Mouse (Mus musculus): ENCODE measurements at regions not wholly inside any gene's neighbourhood (a gene's known extent, or its start where the extent isn't known, plus 50 kb on each side); places are given as distances from the start of the nearest gene placed in this dataset.
A peak's percentile ranks its signal among the peaks of the same experiment; 100 is the strongest.
"Not testable (repeated sequence)": the region's sequence is repeated elsewhere in the genome, so short reads cannot be mapped to it uniquely, and the experiment has no call there.

DNA sequence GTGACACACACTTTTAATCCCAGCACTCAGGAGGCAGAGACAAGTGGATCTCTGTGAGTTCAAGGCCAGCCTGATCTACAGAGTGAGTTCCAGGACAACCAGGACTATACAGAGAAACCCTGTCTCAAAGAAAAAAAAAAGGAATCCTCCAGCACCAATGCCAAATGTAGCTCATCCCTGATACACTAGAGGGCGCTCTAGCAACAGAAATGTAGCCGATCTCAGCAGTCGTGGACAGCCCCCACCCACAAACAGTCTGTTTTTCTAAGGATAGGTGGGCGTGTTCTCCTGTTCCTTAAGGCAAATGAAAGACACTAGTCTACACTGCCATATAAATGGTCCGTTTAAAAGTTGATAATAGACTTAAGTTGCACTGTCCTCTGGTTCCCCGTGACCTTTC is 2447.9 kb upstream of the Gm8797 start:
- WGBS: 34% methylated on average over 6 of the region's 6 CpGs
- H3K27ac ChIP-seq; H3K9ac ChIP-seq (replicated peaks); H3K4me1 ChIP-seq (replicated peaks); H3K4me2 ChIP-seq (replicated peaks); H3K27me3 ChIP-seq; H3K4me3 ChIP-seq (replicated peaks); ATAC-seq; H3K36me3 ChIP-seq: not testable (repeated sequence)
- peaks cover 25% of the 10 kb centered on the region for H3K9me3 ChIP-seq

DNA sequence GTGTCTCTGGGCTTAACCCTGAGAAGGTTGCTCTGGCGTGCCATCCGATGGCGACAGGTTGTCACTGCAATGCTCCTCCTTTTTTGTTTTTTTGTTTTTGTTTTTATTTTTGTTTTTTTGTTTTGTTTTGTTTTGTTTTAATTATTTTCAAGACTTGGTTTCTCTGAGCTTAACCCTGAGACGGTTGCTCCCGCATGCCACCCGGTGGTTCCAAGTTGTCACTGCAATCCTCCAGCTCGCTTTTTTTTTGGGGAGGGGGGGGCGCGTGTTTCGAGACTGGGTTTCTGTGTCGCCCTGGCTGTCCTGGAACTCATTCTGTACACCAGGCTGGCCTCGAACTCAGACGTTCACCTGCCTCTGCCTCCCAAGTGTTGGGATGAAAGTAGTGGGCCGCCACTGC is 2442.1 kb upstream of the Gm8797 start:
- H3K27ac ChIP-seq: no peak overlapping the region
- H3K4me2 ChIP-seq (replicated peaks): peak overlapping the region; percentile 26
- no peak overlapping the region; the same call in 1 of the 2 replicates for H3K4me3 ChIP-seq (replicated peaks)
- no peak for ATAC-seq
- no peak overlapping the region for H3K9ac ChIP-seq (replicated peaks)
- no peaks in the 10 kb centered on the region for H3K27me3 ChIP-seq
- H3K4me1 ChIP-seq (replicated peaks): no peaks in the 10 kb centered on the region
- WGBS: 67% methylated on average over 14 of the region's 14 CpGs
- no peaks in the 10 kb centered on the region for H3K36me3 ChIP-seq
- H3K9me3 ChIP-seq: peaks cover 13% of the 10 kb centered on the region; the same call in 1 of the 2 replicates

DNA sequence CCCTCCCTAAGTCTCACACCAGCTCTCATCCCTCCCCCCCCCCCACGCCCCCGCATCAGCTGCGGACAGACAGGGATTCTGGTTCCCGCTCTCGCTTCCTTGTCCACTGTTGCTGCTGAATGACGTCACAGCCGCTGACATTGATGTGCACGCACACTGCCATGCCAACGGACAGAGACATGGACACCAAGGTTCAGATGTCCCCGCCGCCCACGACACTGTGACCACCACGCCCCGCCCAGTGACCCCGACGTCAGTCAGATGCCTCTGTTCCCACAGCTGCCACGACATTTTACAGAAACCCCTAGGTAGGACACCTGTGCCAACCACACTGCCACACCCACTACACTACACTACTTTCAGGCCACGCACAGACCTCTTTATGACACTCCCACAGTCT is 2441.6 kb upstream of the Gm8797 start:
- ATAC-seq: peak; percentile 14; the same call in 1 of the 2 replicates
- Histone ChIP-seq H3K4me1 (replicated peaks) (no peaks in the 10 kb centered on the region), H3K9me3 (peaks cover 13% of the 10 kb centered on the region; the same call in 1 of the 2 replicates), H3K27ac (no peak overlapping the region), H3K36me3 (no peaks in the 10 kb centered on the region), H3K9ac (replicated peaks) (no peak overlapping the region), H3K27me3 (no peaks in the 10 kb centered on the region), H3K4me2 (replicated peaks) (peak overlapping the region; percentile 26), H3K4me3 (replicated peaks) (no peak overlapping the region)
- WGBS: 72% methylated on average over 18 of the region's 18 CpGs

GRCm38 (mm10) chr3:3310811-3311210 is 2439.8 kb upstream of the Gm8797 start:
- H3K4me2 ChIP-seq (replicated peaks): no peak overlapping the region
- H3K27ac ChIP-seq: no peak overlapping the region
- no peaks in the 10 kb centered on the region for H3K36me3 ChIP-seq
- H3K9ac ChIP-seq (replicated peaks): no peak overlapping the region
- H3K4me1 ChIP-seq (replicated peaks): no peaks in the 10 kb centered on the region
- 52% methylated on average over 1 of the region's 1 CpGs for WGBS
- H3K4me3 ChIP-seq (replicated peaks): no peak overlapping the region
- no peaks in the 10 kb centered on the region for H3K27me3 ChIP-seq
- peaks cover 11% of the 10 kb centered on the region; the same call in 1 of the 2 replicates for H3K9me3 ChIP-seq
- no peak for ATAC-seq

GRCm38 (mm10) chr3:3349634-3350033 is 2401.0 kb upstream of the Gm8797 start:
- WGBS: 51% methylated on average over 5 of the region's 5 CpGs
- no peaks in the 10 kb centered on the region for H3K27me3 ChIP-seq
- no peaks in the 10 kb centered on the region for H3K4me1 ChIP-seq (replicated peaks)
- H3K27ac ChIP-seq: no peak overlapping the region
- no peaks in the 10 kb centered on the region for H3K36me3 ChIP-seq
- ATAC-seq: no peak
- H3K4me2 ChIP-seq (replicated peaks): no peak overlapping the region
- no peak overlapping the region for H3K4me3 ChIP-seq (replicated peaks)
- no peaks in the 10 kb centered on the region; the same call in 1 of the 2 replicates for H3K9me3 ChIP-seq
- H3K9ac ChIP-seq (replicated peaks): no peak overlapping the region

DNA sequence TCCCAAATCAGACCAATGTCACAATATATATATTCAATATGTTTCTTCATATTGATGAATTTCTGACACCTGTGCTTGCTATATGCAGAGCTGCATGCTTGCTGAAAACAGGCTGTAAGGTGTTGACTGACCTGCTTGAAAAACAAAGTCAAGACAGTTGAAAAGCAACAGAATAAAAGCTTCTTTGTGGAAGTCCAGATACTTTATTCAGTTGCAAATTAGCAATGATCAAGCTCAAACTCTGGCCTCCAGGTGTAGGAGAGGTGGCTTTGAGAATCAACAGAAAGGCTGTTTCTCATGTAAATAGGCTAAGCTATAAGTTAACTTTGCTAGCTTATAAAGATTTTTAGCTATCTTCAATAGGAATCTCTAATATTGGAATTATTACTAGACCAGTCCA is 2379.7 kb upstream of the Gm8797 start:
- H3K4me3 ChIP-seq (replicated peaks); H3K9ac ChIP-seq (replicated peaks); ATAC-seq; H3K36me3 ChIP-seq; H3K4me1 ChIP-seq (replicated peaks); H3K27me3 ChIP-seq; H3K4me2 ChIP-seq (replicated peaks); H3K9me3 ChIP-seq; H3K27ac ChIP-seq: not testable (repeated sequence)

GRCm38 (mm10) chr3:3388056-3388770 is 2362.4 kb upstream of the Gm8797 start:
- no peak overlapping the region for H3K4me2 ChIP-seq (replicated peaks)
- no peak overlapping the region for H3K4me3 ChIP-seq (replicated peaks)
- H3K9ac ChIP-seq (replicated peaks): no peak overlapping the region
- peaks cover 8% of the 10 kb centered on the region for H3K27me3 ChIP-seq
- H3K27ac ChIP-seq: no peak overlapping the region
- 15% methylated on average over 3 of the region's 3 CpGs for WGBS
- peak; percentile 98 for ATAC-seq
- H3K4me1 ChIP-seq (replicated peaks): 0 out of 2 replicates have a peak, but pooled peaks cover 3% of the 10 kb centered on the region
- H3K9me3 ChIP-seq: no peaks in the 10 kb centered on the region
- H3K36me3 ChIP-seq: no peaks in the 10 kb centered on the region
